Mouse (Mus musculus) NIH3T3 (cell line): ENCODE measurements at regions not wholly inside any gene's neighbourhood (a gene's known extent, or its start where the extent isn't known, plus 50 kb on each side); places are given as distances from the start of the nearest gene placed in this dataset.
A peak's percentile ranks its signal among the peaks of the same experiment; 100 is the strongest.

Experiments used
- DNase-seq: peaks from one replicate; pipeline ENCODE4 v3.0.0-alpha.2; 2012; ENCODE audit warnings: low read depth

DNA sequence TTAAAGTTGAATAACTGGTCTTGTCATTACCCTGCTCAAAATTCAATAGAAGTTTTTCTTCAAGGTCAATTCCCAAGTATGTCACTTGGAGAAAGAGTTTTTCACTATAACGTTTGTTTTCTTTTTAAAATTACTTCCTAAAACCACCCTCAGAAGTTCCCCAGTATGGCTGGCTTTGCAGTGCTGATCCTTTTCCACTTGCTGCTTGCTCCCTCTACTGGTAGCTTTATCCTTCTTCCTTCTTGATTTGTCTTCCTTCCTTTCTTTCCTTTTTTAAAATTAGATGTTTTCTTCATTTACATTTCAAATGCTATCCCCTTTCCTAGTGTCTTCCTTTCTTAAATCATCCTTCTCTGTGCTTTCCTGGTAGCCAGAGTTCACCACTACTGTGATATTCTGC is 73.6 kb downstream of the Rtl3 start:
- peak; percentile 25 for DNase-seq
